Mouse (Mus musculus) cerebellum, postnatal 36 days (tissue): ENCODE data around the gene Nubp1.

Experiments
- DNase-seq, 2 experiments: peaks; one replicate each; pipeline ENCODE4 v3.0.0; 2021 to 2022; ENCODE audit warnings: mixed read lengths in 2 of 2

Gene Nubp1

DNA sequence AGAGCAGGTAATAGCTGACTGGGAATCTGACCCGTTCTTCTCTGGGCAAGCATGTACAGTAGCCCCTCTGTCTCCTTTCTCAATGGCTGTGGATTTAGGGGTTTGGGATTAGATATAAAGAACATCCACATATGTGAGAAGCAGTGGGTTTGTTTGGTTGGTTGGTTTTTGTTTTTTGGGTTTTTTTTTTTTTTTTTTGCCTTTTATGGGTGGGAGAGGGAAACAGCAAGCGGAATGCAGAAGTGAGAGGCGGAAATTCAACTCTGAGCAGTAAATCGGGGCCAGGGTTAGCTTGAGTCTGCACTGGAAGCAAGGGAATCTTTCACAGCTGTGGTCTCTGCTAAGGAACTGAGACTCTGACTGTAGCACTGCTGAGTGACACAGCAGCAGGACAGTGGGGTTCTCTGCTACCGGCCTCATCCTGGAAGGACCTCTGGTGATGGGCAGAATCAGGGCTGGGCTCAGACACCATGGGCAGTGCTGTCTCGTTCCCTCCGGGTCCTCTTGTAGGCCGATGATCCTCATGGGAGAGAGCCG, 6.0 kb downstream of the Nubp1 start:
- DNase-seq, result no peak

DNA sequence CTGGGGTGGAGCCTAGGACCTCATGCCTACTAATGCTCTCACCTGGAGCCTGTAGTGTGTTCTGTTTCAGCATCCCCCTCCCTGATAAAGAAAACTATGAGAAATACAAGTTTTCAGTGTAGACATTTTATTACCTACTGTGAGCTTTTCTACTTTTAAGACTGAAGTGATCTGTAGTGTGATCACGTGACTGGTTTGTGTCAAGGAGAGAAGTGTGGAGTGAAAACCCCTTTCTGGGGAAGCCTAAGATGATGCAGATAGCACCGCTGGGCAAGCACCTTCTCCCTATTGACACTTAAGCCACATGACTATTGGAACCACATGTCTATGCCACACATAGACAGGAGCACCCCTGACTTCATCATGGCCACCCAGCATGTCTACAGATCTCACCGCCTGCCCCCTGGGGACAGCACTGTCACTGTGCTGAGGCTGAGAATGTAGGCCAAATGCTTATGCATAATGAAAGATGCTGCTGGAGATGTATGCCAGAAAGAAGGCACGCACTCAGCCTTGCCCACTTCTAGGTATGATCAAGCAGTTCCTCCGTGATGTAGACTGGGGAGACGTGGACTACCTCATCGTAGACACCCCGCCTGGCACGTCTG, 8.8 kb downstream of the Nubp1 start:
- DNase-seq, result no peak

DNA sequence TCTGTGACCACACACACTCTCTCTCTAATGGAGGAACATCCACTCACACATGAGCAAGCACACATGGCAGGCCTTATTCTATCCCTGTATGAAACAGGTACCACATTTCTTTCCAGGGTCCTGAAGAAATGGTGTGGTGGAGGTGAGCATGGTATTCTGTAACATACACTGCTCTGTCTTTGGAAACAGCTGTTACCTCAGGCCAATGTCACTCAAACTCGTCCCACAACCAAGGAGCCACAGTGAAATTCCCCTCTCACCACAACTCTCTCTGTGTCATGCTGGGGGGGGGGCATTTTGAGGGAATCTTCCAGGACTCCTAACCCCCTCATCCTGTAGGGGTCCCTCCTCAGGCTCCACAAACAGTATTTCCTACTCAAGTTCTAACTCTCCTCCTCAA, 20.2 kb downstream of the Nubp1 start:
- DNase-seq, result no peak

DNA sequence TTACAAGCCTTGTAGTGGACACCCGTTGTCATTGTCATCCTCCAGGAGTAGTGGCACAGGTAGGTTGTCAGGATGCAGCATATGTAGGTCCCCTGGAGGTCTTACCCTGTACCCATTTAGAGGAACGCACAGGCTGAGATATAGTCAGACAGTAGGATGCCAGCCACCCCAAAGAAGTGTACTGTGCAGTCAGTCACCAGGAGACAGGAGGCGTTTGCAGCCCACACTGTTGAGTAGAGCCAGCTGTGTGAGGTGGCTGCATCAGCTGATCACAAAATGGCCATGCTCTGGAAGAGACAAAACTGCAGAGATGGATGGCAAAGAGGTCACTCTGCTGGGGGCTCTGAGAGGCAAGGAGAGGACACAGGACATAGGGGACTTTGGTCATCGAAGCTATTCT, 20.6 kb downstream of the Nubp1 start:
- DNase-seq, result no peak

DNA sequence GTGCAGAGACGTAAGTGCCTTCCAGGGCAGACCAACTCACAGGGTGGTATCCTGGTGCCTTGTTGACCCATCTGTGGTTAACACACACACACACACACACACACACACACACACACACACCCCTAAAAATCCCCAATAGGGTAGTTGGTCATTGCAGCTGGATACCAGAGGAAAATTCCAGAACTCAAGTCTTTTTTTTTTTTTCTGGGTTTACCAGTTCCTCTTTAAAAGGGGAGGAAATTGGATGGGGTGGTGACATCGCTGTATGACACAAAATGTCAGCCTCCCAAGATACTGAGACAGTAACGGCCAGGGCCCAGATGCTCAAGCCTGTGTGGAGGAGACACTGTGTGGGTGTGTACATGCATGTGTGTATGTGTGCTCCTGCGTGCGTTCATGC, 21.6 kb downstream of the Nubp1 start:
- DNase-seq, result no peak

DNA sequence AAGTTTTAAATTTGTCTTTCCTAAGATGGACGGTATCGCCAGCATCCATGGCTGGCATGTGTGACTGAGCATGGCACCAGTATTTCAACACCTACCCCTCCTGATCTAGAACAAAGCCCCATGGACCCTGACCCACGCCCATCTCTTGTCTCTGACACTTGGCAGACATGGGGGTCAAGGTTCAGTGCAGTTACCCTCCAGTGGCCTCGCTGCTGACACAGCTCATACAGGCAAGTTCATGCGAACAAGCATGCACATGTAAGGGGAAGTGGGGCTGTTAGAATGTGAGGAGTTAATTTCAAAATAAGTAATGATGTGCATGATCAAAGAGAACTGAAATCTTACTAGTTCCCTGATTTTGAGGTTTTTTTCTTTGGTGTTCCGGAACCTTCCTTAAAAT, 24.4 kb downstream of the Nubp1 start:
- DNase-seq, result no peak

DNA sequence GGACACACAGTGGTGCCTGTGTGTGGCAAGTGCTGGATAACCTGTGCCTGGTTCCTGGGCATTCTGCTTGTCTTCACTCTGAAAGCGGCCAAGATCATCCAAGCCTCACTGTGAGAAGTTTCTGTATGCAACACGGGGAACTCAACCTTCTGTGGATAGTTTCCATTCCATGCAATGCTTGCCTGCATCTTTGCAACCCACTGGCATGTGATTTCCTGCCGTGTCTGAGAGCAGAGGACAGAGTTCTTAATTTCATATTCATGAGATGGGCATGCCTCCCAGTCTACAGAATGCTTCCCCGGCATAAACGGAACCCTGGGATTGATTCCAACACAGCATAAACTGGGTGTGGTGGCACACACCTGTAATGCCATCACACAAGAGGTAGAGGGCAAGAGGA, 26.3 kb downstream of the Nubp1 start:
- no peak for DNase-seq

DNA sequence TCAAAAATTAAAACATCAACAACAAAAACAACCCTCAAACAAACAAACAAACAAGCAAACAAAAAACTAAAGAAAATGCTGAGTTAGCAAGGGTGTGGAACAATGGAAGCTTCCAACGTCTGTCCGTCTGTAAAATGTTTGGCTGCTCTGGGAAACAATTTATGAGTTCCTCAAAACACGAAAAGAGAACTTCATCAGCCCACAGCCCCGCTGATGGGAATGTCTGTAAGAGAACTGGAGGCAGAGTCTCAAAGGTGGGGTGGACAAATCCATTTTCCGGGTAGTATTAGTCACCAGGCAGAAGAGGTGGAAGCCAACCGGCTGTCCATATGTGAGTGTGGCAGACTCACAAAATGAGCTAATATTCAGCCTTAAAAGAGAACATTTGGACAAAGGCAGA, 29.6 kb downstream of the Nubp1 start:
- DNase-seq, result no peak

DNA sequence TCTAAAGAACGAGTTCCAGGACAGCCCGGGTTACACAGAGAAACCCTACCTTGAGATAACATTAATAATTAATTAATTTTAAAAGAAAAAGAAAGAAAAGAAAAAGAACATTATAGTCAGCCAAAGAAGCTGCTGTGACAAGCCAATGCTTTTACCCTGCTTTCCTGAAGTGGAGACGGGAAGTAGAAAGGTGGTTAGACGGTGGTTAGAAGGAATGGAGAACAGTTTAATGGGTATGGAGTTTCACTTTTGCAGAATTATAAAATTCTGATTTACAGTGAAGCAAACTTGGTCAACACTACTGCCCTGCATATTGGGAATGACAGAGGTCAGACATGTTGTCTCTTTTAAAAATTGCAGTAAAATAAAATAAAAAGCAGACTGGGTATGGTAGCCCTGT, 30.0 kb downstream of the Nubp1 start:
- no peak for DNase-seq

DNA sequence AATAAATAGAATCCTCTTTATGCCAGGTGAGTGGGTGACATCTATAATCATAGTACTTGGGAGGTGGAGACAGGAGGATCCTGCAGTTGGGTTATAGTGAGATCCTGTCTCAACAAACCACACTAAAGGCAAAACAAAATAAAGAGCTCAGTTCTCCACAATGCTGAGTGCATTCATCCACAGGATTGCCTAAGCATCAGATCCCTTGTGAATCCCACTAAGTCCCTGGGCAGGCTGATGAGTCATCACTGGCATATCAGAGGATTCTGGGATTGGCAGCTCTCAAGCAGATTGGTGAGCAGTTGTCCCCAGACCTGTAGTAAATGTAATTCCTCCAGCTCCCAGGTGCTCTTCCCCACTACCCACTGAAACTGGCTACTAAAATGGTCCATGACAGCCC, 32.0 kb downstream of the Nubp1 start:
- DNase-seq, result no peak

DNA sequence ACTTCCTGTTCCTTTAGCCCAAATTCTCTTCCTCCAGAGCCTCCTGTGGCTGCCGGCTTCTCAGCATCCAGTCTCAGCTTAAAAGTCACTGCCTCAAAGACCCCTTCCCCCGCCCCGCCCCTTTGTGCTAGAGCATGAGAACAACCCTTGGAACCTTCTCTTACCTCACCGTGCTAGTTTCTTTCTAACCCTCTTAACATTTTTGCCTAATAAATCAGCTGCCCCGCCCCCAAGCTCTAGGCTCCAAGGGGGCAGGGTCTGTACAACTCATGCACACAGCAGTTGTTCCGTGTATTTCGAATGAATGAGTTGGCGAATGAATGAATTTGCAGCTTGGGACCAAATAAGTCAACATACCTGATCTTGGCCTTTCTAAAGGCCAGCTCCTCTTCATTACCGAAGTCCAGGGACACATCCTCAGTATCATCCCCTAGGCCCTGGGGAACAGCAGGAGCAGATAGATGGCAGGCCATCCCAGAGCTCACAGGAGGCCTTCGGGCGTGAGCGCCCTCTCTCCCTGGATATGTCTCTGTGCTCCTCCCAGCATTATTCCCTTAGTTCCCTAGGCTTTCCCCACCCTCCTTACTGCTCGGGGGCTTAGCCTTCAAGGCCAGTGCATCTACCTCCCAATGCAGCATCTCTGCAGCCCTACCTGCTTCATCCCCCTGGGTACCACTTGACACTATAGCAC, 35.0 kb downstream of the Nubp1 start:
- DNase-seq, result no peak

DNA sequence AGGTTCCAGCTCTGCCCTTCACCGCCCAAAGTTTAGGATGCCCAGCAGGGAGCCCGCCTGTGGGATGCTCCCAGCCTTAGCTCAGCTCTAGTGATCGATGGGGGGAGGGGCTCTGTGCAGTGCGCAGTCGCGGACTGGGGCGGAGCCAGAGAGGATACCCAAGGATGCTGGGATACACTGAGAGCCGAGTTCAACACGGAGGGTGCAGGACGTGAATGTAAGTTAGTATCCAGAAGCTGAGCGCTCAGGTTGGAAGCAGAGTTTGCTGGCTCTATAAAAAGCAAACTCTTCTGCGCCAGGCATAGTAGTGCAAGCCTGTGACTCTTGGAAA, 35.5 kb downstream of the Nubp1 start, which contains the start of gene Tvp23a:
TSS of gene Tvp23a (minus strand) at position 99 of the 331 bp plus-strand sequence.
- DNase-seq, result peak; percentile 85 to 89

DNA sequence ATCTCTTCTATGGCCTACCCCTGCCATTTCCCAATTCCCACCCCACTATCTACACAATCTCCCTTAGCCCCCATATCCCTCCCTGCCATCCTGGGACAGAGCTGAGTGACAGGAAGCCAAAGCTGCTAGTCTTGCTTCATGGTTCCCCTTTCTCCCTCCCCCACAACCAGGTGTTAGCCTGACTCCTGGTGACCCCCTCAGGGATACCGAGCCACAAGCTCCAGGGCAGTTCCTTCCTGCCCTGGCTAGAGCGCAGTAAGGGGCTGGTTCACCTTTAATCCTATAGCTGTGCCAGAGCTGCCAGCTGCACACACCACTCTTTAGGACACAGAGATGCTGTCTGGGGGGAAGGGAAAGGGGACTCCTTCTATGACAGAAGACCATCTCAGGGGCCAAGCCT, 36.0 kb downstream of the Nubp1 start:
- DNase-seq, result no peak

DNA sequence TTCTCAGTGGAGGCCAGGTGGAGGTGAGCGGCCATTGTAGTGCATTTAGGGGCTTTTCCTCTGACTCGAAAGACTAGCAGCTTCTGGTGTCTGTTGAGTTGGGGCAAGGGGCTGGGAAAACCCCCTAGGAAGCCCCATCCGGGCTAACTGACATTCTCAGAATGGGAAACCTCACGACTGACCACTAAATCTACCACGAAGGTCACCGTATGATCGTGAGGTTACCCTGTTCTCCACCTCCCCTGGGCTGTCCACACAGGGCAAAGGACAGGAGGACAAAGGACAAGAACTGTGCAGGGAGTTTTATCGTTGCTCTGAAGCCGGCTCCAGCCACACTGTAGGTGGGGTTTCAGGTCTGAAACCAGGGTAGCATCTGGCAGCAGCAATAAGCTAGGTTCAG, 37.2 kb downstream of the Nubp1 start:
- DNase-seq, result no peak

DNA sequence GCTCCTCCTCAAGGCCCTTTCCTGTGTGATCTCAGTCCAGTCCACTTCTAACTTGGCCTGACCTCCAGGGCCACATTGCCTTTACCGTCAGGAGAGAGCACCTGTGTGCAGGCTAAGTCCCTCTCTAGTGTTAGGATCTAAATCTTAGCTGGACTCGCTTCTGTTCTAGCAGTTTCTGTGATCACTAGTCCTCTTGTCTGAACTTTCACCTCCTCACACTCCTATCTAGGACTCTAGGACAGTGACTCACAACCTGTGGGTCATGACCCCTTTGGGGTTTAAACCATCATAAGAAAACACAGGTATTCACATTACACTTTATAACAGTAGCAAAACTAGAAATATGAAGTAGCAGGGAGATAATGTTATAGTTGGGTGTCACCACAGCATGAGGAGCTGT, 40.2 kb downstream of the Nubp1 start:
- DNase-seq, result no peak

DNA sequence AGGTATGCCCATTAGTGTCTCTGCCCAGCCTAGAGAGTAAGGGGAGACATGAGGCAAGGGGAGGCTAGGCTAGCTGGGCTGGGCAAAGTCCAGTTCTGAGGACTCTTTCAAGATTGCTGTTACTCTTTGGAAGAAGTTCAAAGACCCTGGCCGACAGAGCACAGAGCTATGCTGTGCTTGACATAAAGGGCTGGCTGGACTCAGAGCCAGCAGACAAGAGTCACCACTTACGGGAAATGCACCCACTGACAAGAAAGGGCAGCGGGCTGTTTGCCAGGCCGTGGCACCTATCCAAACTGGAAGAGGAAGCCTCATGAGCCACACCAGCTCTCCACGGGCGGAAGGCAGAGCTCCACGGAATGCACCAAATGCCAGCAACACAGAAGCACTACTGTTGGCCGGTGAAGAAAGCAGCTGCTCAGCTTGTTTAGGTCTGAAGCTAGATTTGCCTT, 40.7 kb downstream of the Nubp1 start:
- DNase-seq, result peak; percentile 53 to 63

DNA sequence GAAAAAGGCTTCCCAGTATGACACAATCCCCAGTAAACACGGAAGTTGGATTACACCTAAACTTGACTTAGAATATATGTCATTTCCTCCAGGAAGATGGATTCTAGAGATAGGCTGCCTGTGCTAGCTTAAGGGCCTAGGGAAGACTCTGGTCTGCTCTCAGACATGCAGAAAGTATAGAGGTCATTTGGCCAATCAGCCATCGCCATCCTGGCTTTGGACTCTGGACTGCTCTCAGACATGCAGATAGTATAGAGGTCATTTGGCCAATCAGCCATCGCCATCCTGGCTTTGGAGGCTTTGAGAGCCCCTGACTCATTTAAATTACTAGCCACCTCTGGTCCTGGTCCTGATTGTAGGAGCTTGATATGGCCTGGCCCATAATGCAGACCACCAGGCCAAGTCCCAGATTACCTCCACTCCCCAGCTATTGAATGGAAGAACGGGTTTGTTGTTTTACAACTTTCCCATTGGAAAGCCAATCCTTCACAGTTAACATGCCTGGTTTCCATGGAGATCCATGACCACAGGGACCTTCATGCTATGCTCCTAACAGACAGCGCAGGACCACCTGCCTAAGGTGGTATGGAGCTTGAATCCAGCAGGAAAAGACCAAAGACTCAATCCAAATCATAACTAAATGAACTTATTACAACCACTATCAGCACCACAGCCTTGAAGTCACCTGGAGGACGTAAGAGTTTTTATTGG, 42.3 kb downstream of the Nubp1 start:
- DNase-seq, result no peak

DNA sequence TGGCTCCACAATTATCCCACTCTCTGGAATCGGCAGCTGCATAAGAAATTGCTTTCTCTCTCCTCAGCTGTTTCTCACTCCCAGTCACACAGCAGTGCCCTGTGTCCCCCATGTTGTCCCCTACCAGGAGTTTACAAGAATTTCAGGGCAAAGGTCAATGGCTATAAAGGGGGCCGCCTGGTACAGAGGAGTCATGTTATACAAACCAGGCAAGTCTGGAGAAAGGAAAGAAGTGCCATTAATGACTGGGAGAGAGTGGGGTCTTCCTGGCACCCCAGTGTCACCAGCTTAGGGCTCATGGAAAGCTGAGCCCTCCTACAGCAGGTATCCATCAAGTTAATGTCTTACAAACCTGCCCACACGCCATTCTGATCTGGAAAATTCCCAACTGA, 42.8 kb downstream of the Nubp1 start:
- no peak for DNase-seq

DNA sequence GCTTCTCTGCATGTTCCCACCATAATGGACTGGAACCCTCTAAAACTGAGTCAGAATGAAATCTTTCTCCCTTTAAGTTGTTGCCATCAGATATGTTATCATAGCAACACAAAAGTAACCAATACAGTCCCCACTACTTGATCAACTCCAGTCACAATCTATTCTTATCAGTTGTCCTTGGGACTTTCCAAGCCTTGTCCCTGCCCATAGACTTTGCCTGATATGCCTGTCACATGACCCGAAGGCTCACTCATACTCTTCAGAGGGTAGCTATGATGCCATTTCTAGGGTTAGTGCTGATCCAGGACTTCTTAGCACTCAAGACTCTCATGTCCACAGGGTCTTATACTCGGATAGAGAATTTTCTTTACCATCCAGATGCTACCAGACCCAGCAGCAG, 48.4 kb downstream of the Nubp1 start:
- DNase-seq, result no peak

DNA sequence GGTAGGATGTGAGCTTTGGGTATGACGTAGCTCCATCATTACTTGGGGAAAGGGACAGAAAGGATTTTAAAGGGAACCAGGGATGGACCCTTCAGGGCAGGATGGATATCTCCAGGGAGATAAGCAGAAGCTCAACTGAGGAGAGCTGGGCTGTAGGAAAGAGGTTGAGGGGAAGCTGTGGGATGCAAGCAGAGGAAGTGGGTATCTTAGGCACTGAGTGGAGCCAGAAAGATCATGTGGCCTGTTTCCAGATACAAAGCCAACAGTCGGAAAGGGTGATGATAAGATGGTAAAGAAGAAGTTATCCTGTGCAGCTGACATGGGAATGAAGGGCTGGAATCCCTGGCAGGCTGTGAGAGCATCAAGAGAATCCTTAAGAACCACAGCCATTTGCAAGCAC, 49.4 kb downstream of the Nubp1 start:
- no peak for DNase-seq

DNA sequence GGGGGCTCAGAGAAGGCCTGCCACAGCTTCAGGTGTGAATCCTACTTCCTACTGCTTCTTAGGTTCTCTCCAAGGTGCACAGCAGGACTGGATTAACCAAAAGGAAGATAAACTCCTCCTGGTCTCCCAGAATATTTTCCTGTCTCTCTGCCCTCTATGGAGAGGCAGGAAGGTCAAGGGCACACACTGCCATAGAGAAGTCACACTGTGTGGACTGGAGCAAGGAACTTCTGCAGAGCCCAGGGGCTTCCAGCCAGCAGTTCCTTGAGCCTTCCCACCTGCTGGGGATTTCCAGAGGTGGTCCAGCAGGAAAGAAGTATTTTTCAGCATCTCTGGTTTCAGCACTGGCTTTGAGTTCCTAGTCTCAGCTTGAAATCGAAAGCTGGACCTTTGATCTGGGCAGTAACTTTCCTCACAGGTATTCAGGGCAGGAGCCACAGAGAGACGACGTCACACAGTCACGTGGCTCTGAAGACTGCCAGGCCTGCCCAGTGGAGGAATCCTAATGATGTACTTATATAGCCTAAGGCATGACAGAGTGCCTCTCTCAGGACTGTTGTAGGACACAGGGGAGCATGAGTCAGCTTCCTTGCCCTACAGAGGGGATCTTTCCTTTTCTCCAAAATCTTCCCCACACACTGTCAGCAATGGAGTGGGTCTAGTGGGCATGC, 53.4 kb downstream of the Nubp1 start:
- no peak for DNase-seq

DNA sequence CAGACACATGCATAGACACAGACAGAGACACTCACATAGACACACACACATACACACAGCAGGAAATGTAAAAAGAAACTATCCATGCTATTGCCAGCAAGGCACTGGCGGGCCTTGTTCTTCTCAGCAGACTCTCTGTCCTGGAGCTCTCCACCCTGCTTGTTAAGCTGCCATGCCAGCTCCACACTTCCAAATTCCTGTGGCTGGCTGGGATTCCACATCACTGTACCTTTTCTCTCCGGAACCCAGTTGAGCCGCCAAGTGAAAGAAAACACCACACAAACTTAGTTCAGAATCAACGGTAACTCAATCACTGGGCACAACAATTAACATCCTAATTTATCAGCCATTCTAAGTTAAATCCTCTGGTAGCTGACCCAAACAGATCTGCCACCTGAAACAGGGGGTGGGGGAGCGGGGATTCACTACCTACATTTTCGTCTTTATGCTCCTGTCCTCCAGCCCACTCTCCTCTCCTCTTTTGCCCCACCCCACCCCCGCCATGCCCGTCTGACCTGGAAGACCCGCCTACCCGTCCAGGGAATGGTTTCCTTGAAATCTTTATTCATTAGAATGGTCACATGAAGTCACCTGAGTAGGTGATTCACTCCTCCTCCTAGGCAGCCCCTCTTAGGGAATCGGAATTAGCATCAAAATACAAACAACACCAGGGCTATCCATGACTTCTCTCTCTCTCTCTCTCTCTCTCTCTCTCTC, 55.8 kb downstream of the Nubp1 start:
- DNase-seq, result no peak

DNA sequence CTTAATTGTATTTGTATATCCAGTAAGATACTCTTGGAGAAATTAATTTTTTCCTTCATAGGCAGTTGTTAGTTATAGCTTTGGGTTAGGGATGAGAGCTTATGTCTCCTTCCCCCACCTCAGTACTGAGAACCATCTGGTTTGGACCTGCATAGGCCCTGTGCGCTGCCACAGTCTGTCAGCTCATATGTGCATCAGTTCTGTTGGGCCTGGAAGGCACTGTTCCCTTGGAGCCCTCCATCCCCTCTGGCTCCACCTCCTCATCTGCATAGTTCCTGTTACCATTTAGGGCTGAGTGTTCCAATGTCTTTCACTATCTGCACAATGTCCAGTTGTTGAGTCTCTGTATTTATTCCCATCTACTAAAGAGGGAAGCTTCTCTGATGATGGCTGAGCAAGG, 56.5 kb downstream of the Nubp1 start:
- no peak for DNase-seq
